Mouse (Mus musculus) stomach, embryonic 16.5 days (tissue): ENCODE results near the gene Polr2l. TPM values are rescaled to one million over a fixed set of nuclear protein-coding genes. Genes with fewer than 3 reads are reported as not detected.
A peak's percentile ranks its signal among the peaks of the same experiment; 100 is the strongest.

Experiments used
- ATAC-seq: fragments of 200-750 bp; cut with Nextera tagmentation; 2 replicates; pipeline ENCODE4 v1.8.0; 2017; ENCODE audit warnings: moderate number of reproducible peaks, moderate TSS enrichment; ENCODE audit not compliant: insufficient read depth, low FRiP score
- H3K27ac ChIP-seq: fragments of 300-500 bp; sonication (generic); 2 replicates; pipeline ENCODE4 v1.5.1; 2014; ENCODE audit warnings: low read length
- H3K27me3 ChIP-seq: fragments of 300-500 bp; sonication (generic); 2 replicates; pipeline ENCODE4 v1.6.1; 2014; ENCODE audit warnings: low read length, control low read depth, mixed read lengths; ENCODE audit not compliant: control insufficient read depth, insufficient read depth
- H3K36me3 ChIP-seq: fragments of 300-500 bp; sonication (generic); 2 replicates; pipeline ENCODE4 v1.6.1; 2014; ENCODE audit warnings: low read length; ENCODE audit not compliant: control insufficient read depth, insufficient read depth
- H3K4me1 ChIP-seq: fragments of 300-500 bp; sonication (generic); 2 replicates; pipeline ENCODE4 v1.6.1; 2014; ENCODE audit warnings: low read length, control low read depth, mixed read lengths; ENCODE audit not compliant: control insufficient read depth, insufficient read depth
- H3K4me2 ChIP-seq: fragments of 300-500 bp; sonication (generic); 2 replicates; pipeline ENCODE4 v1.6.1; 2014; ENCODE audit warnings: low read depth, low read length, mixed read lengths
- H3K4me3 ChIP-seq: fragments of 300-500 bp; sonication (generic); replicated peaks from 2 replicates; pipeline ENCODE4 v1.5.1; 2014; ENCODE audit warnings: mild to moderate bottlenecking, low read length
- H3K9ac ChIP-seq: fragments of 300-500 bp; sonication (generic); 2 replicates; pipeline ENCODE4 v1.6.1; 2014; ENCODE audit warnings: low read length
- H3K9me3 ChIP-seq: fragments of 300-500 bp; sonication (generic); replicated peaks from 2 replicates; pipeline ENCODE4 v1.6.1; 2016; ENCODE audit warnings: low read length, control low read depth; ENCODE audit not compliant: control insufficient read depth
- WGBS: fragments of 180-500 bp; shearing (Covaris S2); extraction: QIAGEN DNeasy Blood & Tissue Kit; methylation state at CpG from one replicate; pipeline ENCODE4 v1.1.7; 2014; 5-methylcytosine and 5-hydroxymethylcytosine counted together
- polyA plus RNA-seq: library from polyadenylated mRNA; unstranded; fragments of >200 nt; fragmentation: Nextera tagmentation; extraction: Ambion mirVana; gene quantifications from 2 replicates; pipeline ENCODE4 v1.2.1, GENCODE M21; 2015

The Polr2l gene
- polyA plus RNA-seq, 1 experiment from 2014 or later, result 63.1 TPM

GRCm38 (mm10) chr7:141508160-141508559, 33.2 kb upstream of the Polr2l start:
- Histone ChIP-seq H3K9me3 (no peaks in the 10 kb centered on the region), H3K9ac (peak overlapping the region; percentile 27; the same call in 1 of the 2 replicates), H3K36me3 (no peaks in the 10 kb centered on the region), H3K4me3 (no peak overlapping the region), H3K27ac (no peak overlapping the region), H3K4me2 (no peak overlapping the region), H3K27me3 (no peaks in the 10 kb centered on the region), H3K4me1 (no peaks in the 10 kb centered on the region)
- ATAC-seq, result no peak

- Histone ChIP-seq H3K27me3 (no peaks in the 10 kb centered on the region), H3K4me2 (no peak overlapping the region), H3K36me3 (no peaks in the 10 kb centered on the region), H3K4me3 (no peak overlapping the region), H3K27ac (no peak overlapping the region), H3K4me1 (no peaks in the 10 kb centered on the region), H3K9ac (no peak overlapping the region; the same call in 1 of the 2 replicates), H3K9me3 (no peaks in the 10 kb centered on the region)
- ATAC-seq, result peak; percentile 40; the same call in 1 of the 2 replicates
- 76% methylated on average over 2 of the region's 2 CpGs for WGBS
Observed at GRCm38 (mm10) chr7:141506278-141506677, 31.3 kb upstream of the Polr2l start.

- Histone ChIP-seq H3K4me1 (no peaks in the 10 kb centered on the region), H3K9ac (no peak overlapping the region), H3K27me3 (no peaks in the 10 kb centered on the region), H3K9me3 (no peaks in the 10 kb centered on the region), H3K27ac (no peak overlapping the region), H3K36me3 (no peaks in the 10 kb centered on the region), H3K4me3 (no peak overlapping the region), H3K4me2 (no peak overlapping the region)
- ATAC-seq, result no peak
- WGBS, result 87% methylated on average over 5 of the region's 5 CpGs
Observed at GRCm38 (mm10) chr7:141502556-141502905, 27.6 kb upstream of the Polr2l start.

GRCm38 (mm10) chr7:141501820-141502555, 27.1 kb upstream of the Polr2l start:
- H3K9ac ChIP-seq, result no peak overlapping the region
- no peak for ATAC-seq
- no peaks in the 10 kb centered on the region for H3K27me3 ChIP-seq
- no peak overlapping the region for H3K4me2 ChIP-seq
- WGBS, result 77% methylated on average over 7 of the region's 7 CpGs
- no peak overlapping the region for H3K27ac ChIP-seq
- H3K4me1 ChIP-seq, result no peaks in the 10 kb centered on the region
- H3K36me3 ChIP-seq, result no peaks in the 10 kb centered on the region
- no peaks in the 10 kb centered on the region for H3K9me3 ChIP-seq
- no peak overlapping the region for H3K4me3 ChIP-seq

GRCm38 (mm10) chr7:141497600-141497999, 22.7 kb upstream of the Polr2l start:
- H3K9me3 ChIP-seq, result no peaks in the 10 kb centered on the region
- 84% methylated on average over 3 of the region's 3 CpGs for WGBS
- 0 out of 2 replicates have a peak, but pooled peaks cover 4% of the 10 kb centered on the region for H3K36me3 ChIP-seq
- H3K4me3 ChIP-seq, result no peak overlapping the region
- H3K27me3 ChIP-seq, result no peaks in the 10 kb centered on the region
- no peak for ATAC-seq
- no peak overlapping the region for H3K4me2 ChIP-seq
- no peak overlapping the region for H3K27ac ChIP-seq
- no peaks in the 10 kb centered on the region for H3K4me1 ChIP-seq
- no peak overlapping the region for H3K9ac ChIP-seq

GRCm38 (mm10) chr7:141495940-141496339, 21.0 kb upstream of the Polr2l start:
- no peak overlapping the region for H3K9ac ChIP-seq
- H3K4me1 ChIP-seq, result no peaks in the 10 kb centered on the region
- H3K4me2 ChIP-seq, result no peak overlapping the region
- WGBS, result 74% methylated on average over 4 of the region's 4 CpGs
- H3K36me3 ChIP-seq, result 0 out of 2 replicates have a peak, but pooled peaks cover 7% of the 10 kb centered on the region
- H3K9me3 ChIP-seq, result no peaks in the 10 kb centered on the region
- H3K27me3 ChIP-seq, result no peaks in the 10 kb centered on the region
- no peak overlapping the region for H3K4me3 ChIP-seq
- no peak for ATAC-seq
- H3K27ac ChIP-seq, result no peak overlapping the region

- no peak overlapping the region for H3K9ac ChIP-seq
- H3K9me3 ChIP-seq, result no peaks in the 10 kb centered on the region
- no peaks in the 10 kb centered on the region for H3K27me3 ChIP-seq
- 0 out of 2 replicates have a peak, but pooled peaks cover 7% of the 10 kb centered on the region for H3K36me3 ChIP-seq
- WGBS, result 78% methylated on average over 2 of the region's 2 CpGs
- no peak overlapping the region for H3K4me3 ChIP-seq
- no peaks in the 10 kb centered on the region for H3K4me1 ChIP-seq
- H3K4me2 ChIP-seq, result no peak overlapping the region
- no peak overlapping the region for H3K27ac ChIP-seq
- no peak for ATAC-seq
Observed at GRCm38 (mm10) chr7:141495379-141495778, 20.4 kb upstream of the Polr2l start.

GRCm38 (mm10) chr7:141493729-141494128, 18.8 kb upstream of the Polr2l start:
- Histone ChIP-seq H3K4me1 (no peaks in the 10 kb centered on the region), H3K4me3 (no peak overlapping the region), H3K4me2 (no peak overlapping the region), H3K36me3 (0 out of 2 replicates have a peak, but pooled peaks cover 9% of the 10 kb centered on the region), H3K9ac (no peak overlapping the region), H3K27me3 (no peaks in the 10 kb centered on the region), H3K9me3 (no peaks in the 10 kb centered on the region), H3K27ac (no peak overlapping the region)
- 75% methylated on average over 1 of the region's 1 CpGs for WGBS
- ATAC-seq, result no peak

GRCm38 (mm10) chr7:141492738-141493137, 17.8 kb upstream of the Polr2l start:
- Histone ChIP-seq H3K27me3 (no peaks in the 10 kb centered on the region), H3K4me1 (no peaks in the 10 kb centered on the region), H3K27ac (no peak overlapping the region), H3K9me3 (no peaks in the 10 kb centered on the region), H3K4me2 (no peak overlapping the region), H3K9ac (no peak overlapping the region), H3K4me3 (no peak overlapping the region), H3K36me3 (0 out of 2 replicates have a peak, but pooled peaks cover 9% of the 10 kb centered on the region)
- WGBS, result 88% methylated on average over 5 of the region's 5 CpGs
- ATAC-seq, result no peak
